Mouse (Mus musculus) mouse embryonic stem cell (cell line): ENCODE results near the gene Mrpl2.

Source experiments
- in situ Hi-C, 2 experiments: fragments of 300-500 bp; cut with MboI; formaldehyde crosslinking; loops; 1 replicate in 1 of 2; 3 replicates in 1 of 2; pipeline ENCODE4 v1.14.3; 2019 to 2020; ENCODE audit warnings: low sequenced_read_pairs in 2 of 2, low pct_unique_long_range_greater_than_20kb in 1 of 2, mixed read lengths in 1 of 2; ENCODE audit not compliant: unreplicated experiment in 1 of 2

Gene Mrpl2

GRCm38 (mm10) chr17:46645561-46646321 lies at the start of gene Mrpl2, which contains the start of gene Klc4:
Gene Mrpl2 (plus strand): TSS chr17:46646229.
Gene Klc4 (minus strand): TSS chr17:46646022.
- in situ Hi-C loops, result no loop called here

DNA sequence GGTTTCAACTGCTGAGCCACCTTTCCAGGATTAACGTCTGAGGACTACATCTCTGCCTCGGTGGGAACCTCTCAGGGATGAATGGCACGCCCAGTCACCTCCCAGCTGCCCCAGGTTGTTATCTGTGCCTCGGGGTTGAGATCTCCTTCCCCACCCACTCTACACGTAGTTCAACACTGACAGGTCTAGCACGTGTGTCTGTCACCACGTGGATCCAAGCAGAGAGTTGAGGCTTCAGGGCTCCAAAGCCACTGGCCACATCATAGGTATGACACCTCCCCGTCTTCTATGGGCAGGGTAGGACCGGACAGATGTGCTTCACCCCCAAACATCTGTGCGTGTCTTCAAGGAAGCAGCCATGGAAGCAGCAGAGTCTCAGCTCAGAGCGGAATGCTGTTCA lies 48.1 kb upstream of the Mrpl2 start:
- in situ Hi-C loops, result no loop called here

DNA sequence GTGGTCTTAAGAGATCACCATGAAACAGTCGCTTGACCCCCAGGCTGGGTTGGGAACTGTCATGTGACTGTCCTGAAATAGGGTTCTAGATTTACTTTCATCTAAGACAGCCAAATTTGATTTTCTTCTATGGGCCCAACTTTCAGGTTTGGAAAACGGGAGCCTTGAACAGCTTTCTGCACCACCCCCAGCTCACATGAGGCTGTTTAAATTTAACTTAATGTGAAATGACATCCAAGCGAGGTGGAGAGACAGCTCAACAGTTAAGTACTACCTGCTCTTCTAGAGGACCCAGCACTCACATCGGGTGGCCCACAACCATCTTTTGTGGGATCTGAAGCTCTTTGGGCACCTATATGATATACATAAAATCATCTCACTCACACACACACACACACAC lies 47.1 kb upstream of the Mrpl2 start:
- in situ Hi-C loops, result no loop called here

GRCm38 (mm10) chr17:46600569-46600968 lies 45.5 kb upstream of the Mrpl2 start:
- in situ Hi-C loops, result no loop called here

DNA sequence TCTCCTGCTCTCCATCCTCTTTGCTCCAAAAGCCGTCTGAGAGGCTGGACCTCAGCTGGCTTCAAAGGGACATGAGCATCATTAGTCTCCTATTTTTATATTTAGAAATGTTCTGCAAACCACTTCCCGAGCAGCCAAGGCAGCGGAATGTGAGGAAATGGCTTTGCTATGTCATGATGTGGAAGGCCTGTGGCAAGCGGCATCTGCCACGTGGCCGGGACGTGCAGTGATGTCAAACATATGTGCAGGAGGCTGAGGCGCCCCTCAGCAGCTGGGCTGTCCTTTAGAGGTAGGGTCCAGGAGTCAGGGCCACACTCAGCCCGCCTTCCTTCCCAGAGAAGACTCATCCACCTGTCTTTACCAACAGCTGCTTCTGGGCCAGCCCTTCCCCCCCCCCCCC lies 43.8 kb upstream of the Mrpl2 start:
- in situ Hi-C loops, result no loop called here

GRCm38 (mm10) chr17:46603229-46603628 lies 42.8 kb upstream of the Mrpl2 start:
- in situ Hi-C loops, result no loop called here

- in situ Hi-C loops, result no loop called here
These were observed 40.9 kb upstream of the Mrpl2 start for GRCm38 (mm10) chr17:46605126-46605525.

DNA sequence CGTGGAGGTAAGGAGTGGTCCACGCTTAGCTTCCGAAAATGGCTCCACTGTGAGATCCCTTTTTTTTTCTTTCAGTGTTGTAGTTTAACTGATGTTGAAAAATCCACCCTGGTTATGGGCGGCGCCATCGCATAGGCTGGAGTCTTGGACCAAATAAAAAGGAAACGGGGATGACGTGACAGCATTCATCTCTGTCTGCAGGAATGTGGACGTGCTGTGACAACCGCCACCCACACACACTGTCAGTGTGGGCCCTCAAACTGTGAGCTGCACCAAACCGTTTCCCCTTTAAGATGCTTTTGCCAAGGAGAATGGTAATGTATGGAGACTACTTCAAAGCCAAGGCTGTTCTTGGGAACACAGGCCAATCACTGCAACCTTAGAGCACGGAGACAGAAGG lies 40.0 kb upstream of the Mrpl2 start:
- in situ Hi-C loops, result no loop called here

- in situ Hi-C loops, result no loop called here
These were observed 36.1 kb upstream of the Mrpl2 start for GRCm38 (mm10) chr17:46609721-46610514.

GRCm38 (mm10) chr17:46611316-46611715 lies 34.7 kb upstream of the Mrpl2 start:
- in situ Hi-C loops, result no loop called here

DNA sequence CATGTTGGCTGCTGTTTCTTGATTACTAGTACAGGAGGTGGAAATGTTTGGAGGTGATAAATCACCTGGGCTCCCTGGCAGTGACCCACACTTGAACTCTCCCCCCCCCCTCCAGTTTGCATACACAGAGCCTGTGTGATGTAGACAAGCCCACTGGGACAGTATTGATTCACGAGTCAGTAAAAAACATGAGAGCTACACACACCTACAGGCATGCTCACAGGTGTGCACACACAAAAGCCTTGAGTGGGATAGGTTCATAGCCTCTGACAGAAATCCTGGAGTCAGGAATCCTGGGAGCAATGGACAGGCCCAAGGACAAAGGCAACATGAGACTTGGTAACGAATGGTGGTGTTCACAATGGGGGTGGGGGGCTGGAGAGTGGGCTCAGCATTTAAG lies 33.8 kb upstream of the Mrpl2 start:
- in situ Hi-C loops, result no loop called here

- in situ Hi-C loops, result no loop called here
These were observed 33.2 kb upstream of the Mrpl2 start for GRCm38 (mm10) chr17:46612820-46613219.

- in situ Hi-C loops, result no loop called here
These were observed 32.8 kb upstream of the Mrpl2 start for GRCm38 (mm10) chr17:46613229-46613628.

DNA sequence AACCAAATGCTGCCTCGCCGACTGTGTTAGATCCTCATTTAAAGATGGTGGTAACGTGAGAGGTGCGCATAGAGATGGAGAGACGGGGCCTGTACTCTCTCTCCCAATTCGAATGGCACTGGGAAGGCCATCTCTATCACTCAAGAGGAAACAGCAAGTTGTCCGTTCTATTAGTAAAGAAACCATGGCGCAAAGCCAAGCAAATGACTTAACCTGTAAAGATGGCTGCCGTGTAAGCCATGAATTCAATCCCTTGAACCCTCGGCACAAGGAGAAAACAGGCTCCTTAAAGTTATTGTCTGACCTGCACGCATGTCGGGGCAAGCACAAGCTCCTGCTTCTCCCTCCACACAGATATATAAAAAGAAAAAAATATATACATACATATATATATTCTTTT lies 28.2 kb upstream of the Mrpl2 start:
- in situ Hi-C loops, result no loop called here

- in situ Hi-C loops, result no loop called here
These were observed 27.6 kb upstream of the Mrpl2 start for GRCm38 (mm10) chr17:46618394-46618768.

GRCm38 (mm10) chr17:46618769-46619682 lies 27.0 kb upstream of the Mrpl2 start:
- in situ Hi-C loops, result no loop called here

DNA sequence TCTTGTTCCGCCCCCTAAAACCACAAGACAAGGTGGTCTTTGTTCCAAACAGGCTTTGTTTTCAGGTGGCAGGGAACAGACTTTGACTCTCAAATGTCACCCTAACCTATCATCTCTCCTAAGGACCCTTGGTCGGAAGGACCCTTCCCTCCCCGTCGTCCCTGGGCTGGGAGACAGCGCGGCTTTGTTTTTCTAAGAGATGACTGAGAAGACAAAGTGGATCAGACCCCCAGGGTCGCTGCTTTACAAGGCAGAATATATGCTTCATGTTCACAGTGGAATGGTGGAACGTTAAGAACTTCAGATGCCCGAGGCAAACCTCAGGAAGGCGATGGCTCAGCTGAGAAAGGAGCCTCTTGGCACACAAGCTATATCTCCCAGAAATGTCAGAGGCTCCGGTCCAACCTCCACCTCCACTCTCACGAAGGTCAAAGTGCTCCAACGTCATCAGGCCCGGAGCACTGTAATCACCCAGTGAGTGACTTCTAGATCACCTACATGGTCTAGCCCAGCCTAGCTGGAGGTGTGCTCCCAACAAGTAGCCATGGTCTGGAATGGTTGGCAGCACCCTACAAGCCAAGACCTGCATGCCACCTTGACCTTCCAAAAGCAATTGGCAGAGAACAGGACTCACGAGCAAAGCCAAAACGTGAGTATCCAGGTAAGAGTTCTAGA lies 26.2 kb upstream of the Mrpl2 start:
- in situ Hi-C loops, result no loop called here

DNA sequence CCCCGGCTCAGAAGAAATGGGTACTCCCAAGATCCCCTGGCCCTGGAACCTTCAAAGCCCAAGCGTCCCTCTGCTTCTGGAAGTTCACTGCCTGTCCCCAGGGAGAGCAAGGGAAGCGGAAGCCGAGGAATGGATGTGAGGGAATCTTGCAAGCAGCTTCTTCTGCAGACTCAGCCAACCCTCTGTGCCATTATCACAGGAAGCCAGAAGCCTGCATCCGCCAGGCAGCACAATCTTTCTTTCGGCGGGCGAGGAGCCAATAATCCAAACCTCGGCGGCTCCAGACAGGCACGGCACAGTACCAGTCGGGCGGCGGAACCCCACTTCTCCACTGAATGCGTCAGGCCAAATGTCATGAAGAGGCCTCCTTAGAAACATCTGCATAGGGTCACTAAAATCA lies 24.7 kb upstream of the Mrpl2 start:
- in situ Hi-C loops, result no loop called here
